Mouse (Mus musculus) cortical plate, adult 2 months (tissue): ENCODE measurements around the gene Ppargc1a.

ENCODE experiments used
- CTCF ChIP-seq: fragments of 200-500 bp; IDR thresholded peaks from 2 replicates; pipeline ENCODE4 v1.5.1; 2011; ENCODE audit warnings: mild to moderate bottlenecking, control low read depth, low read length; ENCODE audit not compliant: insufficient read depth; ENCODE audit errors: extremely low read depth
- POLR2A ChIP-seq: fragments of 200-500 bp; IDR thresholded peaks from 2 replicates; pipeline ENCODE4 v1.6.1; 2011; ENCODE audit warnings: mild to moderate bottlenecking, low read length, control low read depth; ENCODE audit not compliant: insufficient read depth; ENCODE audit errors: extremely low read depth

DNA sequence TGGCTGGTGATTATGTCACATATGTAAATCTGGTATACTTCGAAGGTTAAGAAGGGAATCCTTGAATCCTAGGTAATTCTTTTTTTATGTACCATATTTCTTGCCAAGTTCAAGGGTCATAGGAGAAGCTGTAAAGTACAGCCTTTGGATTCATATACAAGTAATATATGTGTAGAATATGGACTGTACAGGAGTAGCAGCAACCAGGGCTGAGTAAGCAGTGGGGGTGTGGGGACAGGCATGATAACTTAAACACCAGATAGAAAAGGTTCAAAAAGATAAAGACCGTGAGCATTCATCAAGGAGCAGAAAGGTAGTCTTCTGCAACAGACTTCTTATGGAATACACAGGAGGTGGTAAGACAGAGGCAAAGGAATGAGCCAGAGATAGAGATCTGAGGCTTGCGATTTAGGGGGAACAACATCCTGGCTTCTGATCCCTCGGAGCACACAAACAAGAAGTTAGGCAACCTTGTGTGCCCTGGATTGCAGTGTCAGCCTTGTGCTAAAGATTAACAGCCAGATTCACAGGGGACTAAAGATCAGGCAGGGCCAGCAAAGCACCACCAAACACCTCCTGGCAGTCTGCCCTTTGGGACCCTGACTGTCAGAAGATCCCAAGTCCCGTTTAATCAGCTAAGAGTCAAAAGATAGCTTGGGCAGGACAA, 39.9 kb downstream of the Ppargc1a start:
- TF ChIP-seq CTCF (no peak), POLR2A (no peak)
